Mouse (Mus musculus) forebrain, embryonic 10.5 days (tissue): ENCODE results near the gene Ndufv1. TPM values are rescaled to one million over a fixed set of nuclear protein-coding genes. Genes with fewer than 3 reads are reported as not detected.

Source experiments
- DNase-seq: peaks from one replicate; pipeline ENCODE4 v3.0.0-alpha.2; 2017; ENCODE audit warnings: low spot score; ENCODE audit errors: extremely low spot score
- H3K27ac ChIP-seq: fragments of 300-500 bp; sonication (generic); 2 replicates; pipeline ENCODE4 v1.5.1; 2016; ENCODE audit warnings: mild to moderate bottlenecking
- H3K27me3 ChIP-seq: fragments of 300-500 bp; sonication (generic); 2 replicates; pipeline ENCODE4 v1.6.1; 2016; ENCODE audit warnings: mild to moderate bottlenecking; ENCODE audit not compliant: poor library complexity, severe bottlenecking
- H3K36me3 ChIP-seq: fragments of 300-500 bp; sonication (generic); replicated peaks from 2 replicates; pipeline ENCODE4 v1.6.1; 2016; ENCODE audit warnings: mild to moderate bottlenecking, moderate library complexity
- H3K4me1 ChIP-seq: fragments of 300-500 bp; sonication (generic); 2 replicates; pipeline ENCODE4 v1.6.1; 2016
- H3K4me3 ChIP-seq: fragments of 300-500 bp; sonication (generic); 2 replicates; pipeline ENCODE4 v1.5.1; 2016; ENCODE audit warnings: mild to moderate bottlenecking, moderate library complexity
- H3K9me3 ChIP-seq: fragments of 300-500 bp; sonication (generic); 2 replicates; pipeline ENCODE4 v1.6.1; 2016; ENCODE audit warnings: mild to moderate bottlenecking, moderate library complexity
- WGBS: fragments of 180-500 bp; shearing (Covaris S2); methylation state at CpG from one replicate; pipeline ENCODE4 v1.1.7; 2016; 5-methylcytosine and 5-hydroxymethylcytosine counted together
- polyA plus RNA-seq: library from polyadenylated mRNA; unstranded; fragments of >200 nt; fragmentation: Nextera tagmentation; extraction: Ambion mirVana; gene quantifications from 2 replicates; pipeline ENCODE4 v1.2.1, GENCODE M21; 2016

The Ndufv1 gene
- polyA plus RNA-seq, 1 experiment from 2014 or later = 208 TPM

DNA sequence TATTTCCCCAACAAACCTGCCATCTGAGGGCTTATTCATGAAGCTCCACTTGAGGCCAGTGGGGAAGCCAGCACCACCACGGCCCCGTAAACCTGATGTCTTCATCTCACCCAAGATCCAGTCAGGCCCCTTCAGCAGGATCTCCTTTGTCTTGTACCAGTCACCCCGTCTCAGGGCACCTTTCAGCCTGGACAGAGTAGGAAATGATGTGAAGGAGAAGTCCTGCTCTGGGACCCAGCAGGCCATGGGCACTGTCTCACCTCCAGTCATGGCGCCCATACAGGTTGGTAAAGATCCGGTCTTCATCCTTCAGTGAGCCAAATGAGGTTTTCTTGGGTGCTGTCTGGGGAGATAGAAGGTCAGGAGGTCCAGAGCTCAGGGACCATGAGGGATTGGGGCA lies 1.5 kb downstream of the Ndufv1 start:
- Histone ChIP-seq H3K4me3 (peak overlapping the region; percentile 93; the same call in 1 of the 2 replicates), H3K4me1 (peaks cover 31% of the 10 kb centered on the region), H3K27ac (no peak overlapping the region), H3K36me3 (peaks cover 46% of the 10 kb centered on the region), H3K9me3 (no peaks in the 10 kb centered on the region), H3K27me3 (no peaks in the 10 kb centered on the region)
- 94% methylated on average over 5 of the region's 5 CpGs for WGBS
- DNase-seq = no peak

DNA sequence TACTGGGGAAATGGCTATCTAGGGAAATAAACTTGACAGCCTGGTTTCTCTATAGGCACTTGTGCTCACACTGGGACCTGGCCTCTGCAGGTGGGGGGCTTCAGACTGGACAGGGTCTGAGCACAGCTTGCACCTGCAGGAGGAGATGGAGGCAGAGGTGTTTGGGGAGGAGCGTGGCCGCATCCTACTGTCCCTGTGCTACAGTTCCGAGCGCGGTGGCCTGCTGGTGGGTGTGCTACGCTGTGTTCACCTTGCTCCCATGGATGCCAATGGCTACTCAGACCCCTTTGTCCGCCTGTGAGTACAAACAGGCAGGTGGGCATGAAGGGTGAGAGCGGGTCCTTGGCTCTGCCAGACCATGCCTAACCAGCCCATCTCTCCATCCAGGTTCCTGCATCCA lies 6.6 kb downstream of the Ndufv1 start:
- Histone ChIP-seq H3K4me3 (no peak overlapping the region), H3K9me3 (no peaks in the 10 kb centered on the region), H3K27ac (no peak overlapping the region), H3K27me3 (no peaks in the 10 kb centered on the region), H3K4me1 (peaks cover 10% of the 10 kb centered on the region), H3K36me3 (peaks cover 61% of the 10 kb centered on the region)
- WGBS = 94% methylated on average over 8 of the region's 8 CpGs
- DNase-seq = no peak

DNA sequence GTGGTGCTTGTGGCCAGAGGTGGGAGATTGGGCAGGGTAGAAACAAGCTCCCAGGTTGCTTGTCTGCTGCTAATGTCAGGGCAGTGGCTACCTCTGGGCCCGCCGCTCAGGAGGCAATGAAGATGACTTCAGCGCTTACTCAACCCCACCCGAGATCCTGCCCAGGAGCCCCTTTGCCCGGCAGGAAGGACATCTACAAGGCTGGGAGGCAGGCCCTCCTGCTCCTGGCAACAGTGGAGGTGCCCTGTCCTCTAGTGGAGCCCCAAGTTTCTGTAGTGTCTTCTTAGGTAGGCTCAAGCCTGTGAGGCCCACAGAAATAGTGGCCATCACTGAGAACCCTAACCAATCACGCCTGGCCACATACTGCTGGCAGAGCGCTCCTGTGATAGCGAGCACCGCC lies 7.5 kb downstream of the Ndufv1 start:
- H3K4me3 ChIP-seq = no peak overlapping the region
- no peaks in the 10 kb centered on the region for H3K27me3 ChIP-seq
- peaks cover 55% of the 10 kb centered on the region for H3K36me3 ChIP-seq
- WGBS = 93% methylated on average over 9 of the region's 9 CpGs
- no peaks in the 10 kb centered on the region for H3K9me3 ChIP-seq
- no peak for DNase-seq
- H3K4me1 ChIP-seq = peaks cover 15% of the 10 kb centered on the region
- no peak overlapping the region for H3K27ac ChIP-seq

DNA sequence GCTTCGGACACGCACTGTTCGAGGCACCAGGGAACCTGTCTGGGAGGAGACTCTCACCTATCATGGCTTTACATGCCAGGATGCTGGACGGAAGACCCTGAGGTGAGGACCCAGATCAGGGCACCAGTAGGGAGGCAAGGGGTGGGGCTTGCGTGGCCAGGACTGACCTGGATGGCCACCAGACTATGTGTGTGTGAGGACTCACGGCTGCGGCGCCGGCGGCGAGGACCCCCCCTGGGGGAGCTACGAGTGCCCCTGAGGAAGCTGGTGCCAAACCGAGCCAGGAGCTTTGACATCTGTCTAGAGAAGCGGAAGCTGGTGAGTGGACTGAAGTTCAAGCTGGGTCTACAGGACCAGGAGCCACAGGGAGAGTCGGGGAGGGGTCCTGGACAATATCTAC lies 8.3 kb downstream of the Ndufv1 start:
- no peak for DNase-seq
- 91% methylated on average over 15 of the region's 15 CpGs for WGBS

DNA sequence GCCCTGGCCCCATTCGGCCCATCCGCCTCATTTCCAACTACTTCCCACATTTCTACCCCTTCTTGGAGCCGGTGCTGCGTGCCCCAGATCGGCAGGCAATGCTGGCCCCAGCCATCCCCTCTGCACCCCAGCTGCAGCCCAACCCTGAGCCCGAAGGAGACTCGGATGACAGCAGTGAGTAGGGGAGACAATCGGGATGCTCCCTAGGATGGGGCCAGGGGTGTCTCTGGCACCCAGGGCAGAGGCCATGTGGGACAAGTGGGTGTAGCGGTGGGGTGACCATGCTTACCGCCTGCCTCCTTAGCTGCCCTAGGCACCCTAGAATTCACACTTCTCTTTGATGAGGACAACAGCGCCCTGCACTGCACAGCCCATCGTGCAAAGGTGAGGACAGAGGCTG lies 9.0 kb downstream of the Ndufv1 start:
- Histone ChIP-seq H3K27ac (no peak overlapping the region), H3K27me3 (0 out of 2 replicates have a peak, but pooled peaks cover 3% of the 10 kb centered on the region), H3K4me3 (no peak overlapping the region), H3K4me1 (peaks cover 24% of the 10 kb centered on the region), H3K36me3 (peaks cover 41% of the 10 kb centered on the region), H3K9me3 (no peaks in the 10 kb centered on the region)
- WGBS = 84% methylated on average over 12 of the region's 12 CpGs
- DNase-seq = no peak

More for the DNA sequence above, 8.3 kb downstream of the Ndufv1 start:
- H3K4me1 ChIP-seq = peaks cover 22% of the 10 kb centered on the region
- H3K27me3 ChIP-seq = no peaks in the 10 kb centered on the region
- H3K9me3 ChIP-seq = no peaks in the 10 kb centered on the region
- no peak overlapping the region for H3K27ac ChIP-seq
- peaks cover 48% of the 10 kb centered on the region for H3K36me3 ChIP-seq
- no peak overlapping the region for H3K4me3 ChIP-seq

DNA sequence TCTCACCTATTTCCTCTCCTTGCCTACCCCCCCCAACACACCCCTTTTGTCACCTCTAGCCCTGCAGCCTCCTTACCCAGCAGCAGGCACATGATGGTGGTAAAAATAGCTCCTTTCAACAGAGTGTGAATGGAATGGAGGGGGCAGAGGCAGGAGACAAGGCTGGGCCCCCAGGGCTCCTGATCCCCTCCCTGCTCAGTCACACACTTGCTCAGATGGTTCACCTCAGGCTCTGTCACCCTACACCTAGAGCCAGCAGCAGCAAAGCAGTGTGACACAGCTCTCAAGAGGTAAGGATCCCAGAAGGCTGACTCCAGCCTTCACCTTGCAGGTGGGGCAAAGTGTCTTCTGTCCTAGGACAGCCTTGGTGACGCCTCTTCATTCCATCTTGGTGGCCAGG lies 9.5 kb downstream of the Ndufv1 start, which contains the start of gene Doc2g:
TSS of gene Doc2g (plus strand) at position 202 of the 400 bp plus-strand sequence.
- Histone ChIP-seq H3K36me3 (peaks cover 36% of the 10 kb centered on the region), H3K4me1 (peaks cover 27% of the 10 kb centered on the region), H3K27me3 (0 out of 2 replicates have a peak, but pooled peaks cover 3% of the 10 kb centered on the region), H3K27ac (no peak within 1 kb of the TSS), H3K4me3 (no peak within 1 kb of the TSS), H3K9me3 (no peaks in the 10 kb centered on the region)
- no peak for DNase-seq
- 70% methylated on average over 1 of the region's 1 CpGs for WGBS

DNA sequence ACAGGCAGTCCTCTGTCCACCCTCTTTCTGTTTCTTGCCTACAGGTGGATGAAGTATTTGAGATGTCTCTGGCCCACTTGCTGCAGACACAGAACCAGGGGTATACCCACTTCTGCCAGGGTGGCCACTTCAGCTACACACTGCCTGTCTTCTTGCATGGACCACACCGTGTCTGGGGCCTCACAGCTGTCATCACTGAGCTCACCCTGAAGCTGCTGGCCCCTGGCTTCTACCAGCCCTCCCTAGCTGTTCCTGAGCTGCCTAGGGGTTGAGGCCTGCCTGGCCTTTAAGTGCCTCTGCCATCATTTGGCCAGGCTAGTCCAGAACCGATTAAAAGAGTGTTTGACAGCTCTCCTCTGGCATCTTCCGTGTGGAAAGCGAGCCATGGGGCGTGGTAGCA lies 10.9 kb downstream of the Ndufv1 start:
- WGBS = 96% methylated on average over 5 of the region's 5 CpGs
- Histone ChIP-seq H3K9me3 (no peaks in the 10 kb centered on the region), H3K36me3 (peaks cover 22% of the 10 kb centered on the region), H3K4me3 (peak overlapping the region; percentile 81; the same call in 1 of the 2 replicates), H3K27me3 (0 out of 2 replicates have a peak, but pooled peaks cover 3% of the 10 kb centered on the region), H3K27ac (no peak overlapping the region), H3K4me1 (peaks cover 30% of the 10 kb centered on the region)
- no peak for DNase-seq

DNA sequence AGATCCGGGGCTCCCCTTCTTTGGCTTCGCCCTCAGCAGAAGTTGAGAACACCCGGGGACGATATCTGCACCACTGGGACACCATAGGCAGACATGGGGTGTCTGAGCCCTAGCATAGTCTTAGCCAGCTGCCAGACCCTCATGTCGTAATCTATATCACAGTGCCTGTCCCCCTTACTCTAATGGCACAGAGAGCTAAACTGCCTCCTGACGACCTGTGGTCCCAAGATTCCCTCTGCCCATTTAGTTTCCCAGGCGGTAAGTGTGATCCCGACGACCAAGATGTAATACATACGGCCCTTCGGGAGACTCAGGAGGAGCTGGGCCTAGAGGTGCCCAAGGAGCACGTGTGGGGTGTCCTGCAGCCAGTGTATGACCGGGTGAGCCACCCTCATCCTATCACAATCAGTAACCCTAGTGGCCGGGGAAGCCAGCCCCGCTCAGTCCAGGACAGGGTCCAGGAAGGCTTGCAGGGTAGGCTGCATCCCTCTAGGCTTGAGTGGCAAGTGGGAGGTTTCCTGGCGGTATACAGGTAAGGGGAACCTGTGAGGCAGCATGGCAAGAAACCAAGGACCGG lies 11.6 kb downstream of the Ndufv1 start:
- peak; percentile 29 for DNase-seq
- Histone ChIP-seq H3K4me1 (peaks cover 30% of the 10 kb centered on the region), H3K9me3 (no peaks in the 10 kb centered on the region), H3K27ac (peak overlapping the region; percentile 95), H3K27me3 (0 out of 2 replicates have a peak, but pooled peaks cover 3% of the 10 kb centered on the region), H3K4me3 (peak overlapping the region; percentile 81), H3K36me3 (peaks cover 15% of the 10 kb centered on the region)
- 20% methylated on average over 17 of the region's 17 CpGs for WGBS

DNA sequence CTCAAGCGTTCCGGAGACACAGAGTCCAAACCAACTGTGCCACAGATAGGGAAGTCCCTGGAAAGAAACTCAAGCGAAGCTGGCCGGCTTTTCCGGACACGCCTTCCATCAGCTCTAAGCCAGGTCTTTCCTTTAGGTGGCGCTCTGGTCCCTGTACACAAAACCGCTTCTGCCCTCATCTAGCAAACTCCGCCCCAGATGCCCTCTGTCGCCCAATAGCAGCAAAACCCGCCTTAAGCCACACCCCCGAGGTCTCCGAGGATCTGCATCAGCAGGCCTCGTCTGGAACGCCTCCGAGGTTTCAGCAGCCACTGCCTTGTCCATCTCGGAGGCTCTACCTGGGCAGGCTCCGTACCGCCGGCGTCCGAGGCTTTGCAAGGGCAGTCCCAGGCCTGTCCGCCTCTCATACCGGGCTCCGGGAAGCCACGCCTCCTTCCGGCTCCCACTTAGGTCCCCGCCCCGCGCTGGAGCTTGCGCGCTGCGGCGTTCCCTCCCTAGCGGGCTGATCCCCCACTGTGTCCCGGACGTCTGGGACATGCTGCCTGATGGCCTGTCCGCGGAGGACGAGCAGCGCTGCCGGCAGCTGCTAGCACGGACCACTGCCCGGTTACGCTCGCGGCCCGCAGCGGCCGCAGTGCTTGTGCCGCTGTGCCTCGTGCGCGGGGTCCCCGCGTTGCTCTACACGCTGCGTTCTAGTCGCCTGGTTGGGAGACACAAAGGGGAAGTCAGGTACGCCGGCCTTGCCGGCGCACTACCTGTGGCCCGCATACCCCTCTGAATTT lies 12.3 kb downstream of the Ndufv1 start, which contains the start of the genes Nudt8 and Gm49405:
TSS of gene Nudt8 (plus strand) at position 462 of the 782 bp plus-strand sequence.
TSS of gene Gm49405 (plus strand) at position 508 of the 782 bp plus-strand sequence.
- H3K4me3 ChIP-seq = peak within 1 kb of the TSS; percentile 81
- peaks cover 30% of the 10 kb centered on the region for H3K4me1 ChIP-seq
- H3K27me3 ChIP-seq = 0 out of 2 replicates have a peak, but pooled peaks cover 3% of the 10 kb centered on the region
- DNase-seq = peak; percentile 97
- H3K27ac ChIP-seq = peak within 1 kb of the TSS; percentile 95
- H3K36me3 ChIP-seq = peaks cover 9% of the 10 kb centered on the region
- WGBS = under 1% methylated on average over 64 of the region's 64 CpGs
- no peaks in the 10 kb centered on the region for H3K9me3 ChIP-seq

DNA sequence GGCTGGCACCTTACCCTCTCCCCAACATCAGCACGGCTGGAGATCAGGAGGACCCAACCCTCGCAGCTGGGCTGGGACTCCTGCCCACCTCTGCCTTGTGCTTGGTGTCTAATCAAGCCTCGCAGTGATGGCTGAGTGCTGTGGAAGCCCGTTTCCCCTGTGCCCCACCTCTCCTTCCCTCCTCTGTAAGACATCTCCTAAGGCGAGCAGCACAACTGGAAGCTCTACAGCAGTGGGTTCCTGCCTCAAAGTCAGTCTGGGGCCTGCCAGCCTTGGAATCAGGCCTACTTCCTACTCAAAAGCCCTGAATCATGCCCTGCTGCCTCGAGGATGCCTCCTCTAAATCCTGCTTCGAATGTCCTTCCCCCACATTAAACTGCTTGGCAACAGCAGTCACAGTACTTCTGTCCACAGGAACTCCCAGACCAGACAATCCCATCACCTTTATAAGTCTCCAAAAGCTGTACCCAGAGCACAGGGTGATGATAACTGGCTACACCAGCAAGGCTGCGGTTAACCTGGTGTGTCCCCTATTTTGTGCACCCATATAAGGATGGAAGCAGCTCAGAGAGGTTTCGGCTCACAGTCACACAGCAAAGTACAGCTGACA lies 13.4 kb downstream of the Ndufv1 start:
- Histone ChIP-seq H3K36me3 (0 out of 2 replicates have a peak, but pooled peaks cover 2% of the 10 kb centered on the region), H3K4me1 (peaks cover 30% of the 10 kb centered on the region), H3K27ac (0 out of 2 replicates have a peak overlapping the region, but pooled peaks have one; percentile 95), H3K9me3 (no peaks in the 10 kb centered on the region), H3K4me3 (peak overlapping the region; percentile 81), H3K27me3 (0 out of 2 replicates have a peak, but pooled peaks cover 3% of the 10 kb centered on the region)
- WGBS = 89% methylated on average over 9 of the region's 9 CpGs
- DNase-seq = no peak

DNA sequence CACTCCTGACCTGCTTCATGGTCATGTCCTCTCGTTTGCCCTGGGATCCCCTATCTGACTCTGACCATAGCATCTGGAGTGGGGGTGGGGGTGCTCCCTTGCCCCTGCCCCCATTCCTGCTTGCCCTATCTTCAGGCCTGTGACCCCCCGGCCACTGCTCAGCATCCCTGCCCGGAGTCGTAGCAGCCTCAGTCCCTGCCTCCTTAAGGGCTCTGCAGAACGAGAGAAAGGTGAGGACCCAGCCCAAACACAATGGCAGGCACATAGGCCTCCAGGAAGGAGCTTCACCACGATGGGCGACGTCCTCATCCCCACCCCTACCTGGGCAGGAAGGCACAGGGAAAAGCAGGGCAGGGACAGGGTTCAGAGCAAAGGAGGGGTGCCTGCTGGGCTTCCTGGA lies 14.3 kb downstream of the Ndufv1 start:
- DNase-seq = no peak
- Histone ChIP-seq H3K4me3 (no peak overlapping the region), H3K27me3 (0 out of 2 replicates have a peak, but pooled peaks cover 3% of the 10 kb centered on the region), H3K4me1 (peaks cover 30% of the 10 kb centered on the region), H3K27ac (0 out of 2 replicates have a peak overlapping the region, but pooled peaks have one; percentile 30), H3K36me3 (no peaks in the 10 kb centered on the region), H3K9me3 (no peaks in the 10 kb centered on the region)
- 78% methylated on average over 8 of the region's 8 CpGs for WGBS

DNA sequence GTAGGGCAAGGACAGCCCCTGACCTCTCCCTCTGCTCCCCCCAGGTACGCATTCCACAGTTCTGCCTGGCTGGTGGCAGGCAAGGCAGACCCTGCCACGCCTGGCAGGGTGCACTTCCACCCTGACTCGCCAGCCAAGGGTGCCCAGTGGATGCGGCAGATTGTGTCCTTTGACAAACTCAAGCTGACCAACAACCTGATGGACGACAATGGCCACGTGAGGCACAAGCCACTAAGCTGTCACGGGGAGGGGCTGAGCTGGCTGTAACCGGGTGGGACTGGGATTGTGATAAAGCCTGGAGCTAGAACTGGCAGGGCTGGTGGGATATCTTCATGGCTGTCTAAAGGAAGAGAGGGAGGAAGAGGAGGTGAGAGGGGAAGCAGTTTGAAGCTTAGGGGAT lies 15.4 kb downstream of the Ndufv1 start:
- Histone ChIP-seq H3K36me3 (no peaks in the 10 kb centered on the region), H3K27ac (no peak overlapping the region), H3K9me3 (no peaks in the 10 kb centered on the region), H3K4me3 (no peak overlapping the region), H3K4me1 (peaks cover 33% of the 10 kb centered on the region), H3K27me3 (0 out of 2 replicates have a peak, but pooled peaks cover 3% of the 10 kb centered on the region)
- DNase-seq = no peak
- 71% methylated on average over 8 of the region's 8 CpGs for WGBS
